11 mouse cellular contexts compared by ENCODE assay signal in the genomic region with DNA sequence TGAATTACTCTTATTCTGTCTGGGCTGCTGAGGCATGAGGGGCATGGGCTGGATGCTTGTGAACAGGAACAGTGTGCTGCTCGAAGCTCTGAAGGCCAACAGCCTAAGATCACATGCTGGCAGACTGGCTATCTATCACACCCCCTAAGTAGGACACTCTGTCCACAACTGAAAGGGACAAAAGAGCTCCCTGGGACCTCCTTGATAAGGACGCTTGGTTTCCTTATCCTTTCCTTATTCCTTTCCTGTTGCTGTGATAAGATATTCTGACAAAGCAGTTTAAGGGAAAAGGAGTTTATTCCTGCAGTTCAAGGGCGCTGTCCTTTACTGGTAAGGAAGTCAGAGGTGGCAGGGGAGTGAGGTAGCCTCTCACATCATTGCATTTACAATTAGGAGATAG.
"Had no signal": no experiment of that assay in that cellular context is flagged by ENCODE, and none has a peak within 500 bp of the region (broad histone marks: within the 10 kb centered on the region; RNA-seq: fewer than 3 reads in every experiment).

No protein-coding gene starts in this region.

- ATAC-seq: midbrain, embryonic 13.5 days had no signal

- H3K9ac ChIP-seq: limb, embryonic 15.5 days; lung, embryonic 15.5 days; midbrain, embryonic 13.5 days had no signal

- H3K27me3 ChIP-seq: limb, embryonic 15.5 days; lung, embryonic 15.5 days had no signal

- H3K9me3 ChIP-seq: limb, embryonic 15.5 days; lung, embryonic 15.5 days; midbrain, embryonic 13.5 days had no signal

- H3K4me3 ChIP-seq: limb, embryonic 15.5 days; lung, embryonic 15.5 days; midbrain, embryonic 13.5 days had no signal

- DNase-seq: layer of hippocampus, adult 9-11 months; layer of hippocampus, postnatal 36 days; lung, postnatal 14 days; right cerebral cortex, postnatal 25 days; spleen, adult 18-20 months; thymus, postnatal 4 days had no signal

- H3K36me3 ChIP-seq: limb, embryonic 15.5 days; lung, embryonic 15.5 days; midbrain, embryonic 13.5 days had no signal

- H3K4me1 ChIP-seq: limb, embryonic 15.5 days; midbrain, embryonic 13.5 days had no signal

- H3K4me2 ChIP-seq: limb, embryonic 15.5 days; lung, embryonic 15.5 days; midbrain, embryonic 13.5 days had no signal

- H3K27ac ChIP-seq: kidney, postnatal 0 days; limb, embryonic 15.5 days; lung, embryonic 15.5 days; macrophage; midbrain, embryonic 13.5 days had no signal
